In the genomic region with DNA sequence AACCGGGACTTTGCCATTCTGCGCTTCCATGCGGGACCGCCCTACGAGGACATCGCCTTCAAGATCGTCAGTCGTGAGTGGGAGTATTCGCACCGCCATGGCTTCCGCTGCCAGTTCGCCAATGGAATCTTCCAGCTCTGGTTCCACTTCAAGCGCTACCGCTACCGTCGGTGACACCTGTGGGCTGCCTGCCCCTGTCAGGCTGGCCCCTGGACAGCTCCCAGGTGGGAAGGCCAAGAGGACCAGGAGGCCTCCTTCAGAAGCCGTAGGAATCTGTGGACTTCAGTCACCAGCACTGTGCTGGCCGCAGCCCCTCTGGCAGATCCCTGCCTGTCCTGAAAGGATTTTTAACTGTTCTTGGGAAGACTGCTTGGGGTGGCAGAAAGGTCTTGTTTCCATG, we compare ENCODE assay signal across 23 mouse cellular contexts. TPM values are rescaled to one million over a fixed set of nuclear protein-coding genes. Genes with fewer than 3 reads are reported as not detected.
DNase-seq lines count a peak whose midpoint lies in the region; ATAC-seq and TF ChIP-seq lines count a peak whose summit lies in the region.
"Had no signal": no experiment of that assay in that cellular context is flagged by ENCODE, and none has a peak within 500 bp of the region (broad histone marks: within the 10 kb centered on the region; RNA-seq: fewer than 3 reads in every experiment).

No protein-coding gene starts in this region.

- peaks cover 51% of the 10 kb centered on the region for H3K36me3 ChIP-seq in kidney, embryonic 16.5 days (ENCODE audit: insufficient read depth, low read length)
- peaks cover 46% of the 10 kb centered on the region for H3K36me3 ChIP-seq in lung, embryonic 16.5 days (ENCODE audit: control insufficient read depth, insufficient read depth, low read length)

- peak overlapping the region; percentile 76 for H3K27ac ChIP-seq in gastrocnemius, adult 2 months
- peak overlapping the region; percentile 76; the same call in 1 of the 2 replicates for H3K27ac ChIP-seq in kidney, embryonic 16.5 days (ENCODE audit: low read length)
- 0 out of 2 replicates have a peak overlapping the region, but pooled peaks have one; percentile 72 for H3K27ac ChIP-seq in lung, embryonic 16.5 days (ENCODE audit: low read length)
- H3K27ac ChIP-seq: forebrain, embryonic 15.5 days; hindbrain, embryonic 12.5 days; midbrain, embryonic 15.5 days; neural tube, embryonic 12.5 days had no signal

- WGBS in kidney, embryonic 16.5 days = 89% methylated on average over 18 of the region's 18 CpGs
- 87% methylated on average over 18 of the region's 18 CpGs for WGBS in lung, embryonic 16.5 days

- H3K9me3 ChIP-seq in kidney, embryonic 16.5 days (ENCODE audit: low read length) = no peaks in the 10 kb centered on the region
- no peaks in the 10 kb centered on the region for H3K9me3 ChIP-seq in lung, embryonic 16.5 days (ENCODE audit: control insufficient read depth, low read length)
- H3K9me3 ChIP-seq: forebrain, embryonic 15.5 days; G1E; hindbrain, embryonic 12.5 days; limb, embryonic 13.5 days; midbrain, embryonic 15.5 days; neural tube, embryonic 12.5 days had no signal

- no peak overlapping the region for H3K4me2 ChIP-seq in kidney, embryonic 16.5 days (replicated peaks; ENCODE audit: low read depth, low read length)
- no peak overlapping the region for H3K4me2 ChIP-seq in lung, embryonic 16.5 days (ENCODE audit: low read depth, low read length)
- H3K4me2 ChIP-seq: forebrain, embryonic 15.5 days; hindbrain, embryonic 12.5 days; limb, embryonic 13.5 days; midbrain, embryonic 15.5 days; neural tube, embryonic 12.5 days had no signal

- H3K4me1 ChIP-seq in kidney, embryonic 16.5 days (ENCODE audit: insufficient read depth, low read length) = peaks cover 37% of the 10 kb centered on the region
- peaks cover 40% of the 10 kb centered on the region for H3K4me1 ChIP-seq in lung, embryonic 16.5 days (replicated peaks; ENCODE audit: control insufficient read depth, insufficient read depth, low read length)

- H3K4me3 ChIP-seq in gastrocnemius, adult 2 months = no peak overlapping the region
- no peak overlapping the region for H3K4me3 ChIP-seq in kidney, embryonic 16.5 days (ENCODE audit: low read length)
- no peak overlapping the region for H3K4me3 ChIP-seq in lung, embryonic 16.5 days (ENCODE audit: low read length)
- H3K4me3 ChIP-seq: forebrain, embryonic 15.5 days; hindbrain, embryonic 12.5 days; limb, embryonic 13.5 days; midbrain, embryonic 15.5 days; neural tube, embryonic 12.5 days had no signal

- intact Hi-C loops in gastrocnemius, adult 2 months (cut with DNase I) = loop anchor here (2.0 kb wide), 1 partner anchor 17 kb away; a partner anchor contains a TSS

- H3K9ac ChIP-seq in kidney, embryonic 16.5 days (replicated peaks; ENCODE audit: low read length) = no peak overlapping the region
- H3K9ac ChIP-seq in lung, embryonic 16.5 days (ENCODE audit: low read length) = no peak overlapping the region
- H3K9ac ChIP-seq: forebrain, embryonic 15.5 days; limb, embryonic 13.5 days; midbrain, embryonic 15.5 days; neural tube, embryonic 12.5 days had no signal

- no peak for ATAC-seq in kidney, embryonic 16.5 days (ENCODE audit: low FRiP score, low TSS enrichment)
- ATAC-seq in lung, embryonic 16.5 days (ENCODE audit: low read depth) = no peak
- ATAC-seq: forebrain, embryonic 15.5 days; intestine, postnatal 0 days; midbrain, embryonic 15.5 days; Patski had no signal

- H3K27me3 ChIP-seq in kidney, embryonic 16.5 days (ENCODE audit: insufficient read depth, low read length) = no peaks in the 10 kb centered on the region
- no peaks in the 10 kb centered on the region for H3K27me3 ChIP-seq in lung, embryonic 16.5 days (ENCODE audit: control insufficient read depth, insufficient read depth, low read depth, low read length)
- H3K27me3 ChIP-seq: forebrain, embryonic 15.5 days; hindbrain, embryonic 12.5 days; midbrain, embryonic 15.5 days; Patski had no signal

- DNase-seq in gastrocnemius, adult 2 months = no peak
- DNase-seq in gastrocnemius, adult 8-10 months (ENCODE audit: low spot score in 2 of 2) = no peak
- DNase-seq in kidney, postnatal 4 days = no peak
- no peak for DNase-seq in lung, postnatal 10 days
- no peak for DNase-seq in thymus, postnatal 0 days (ENCODE audit: low spot score)
- DNase-seq: cerebellum, adult 2 months; gastrocnemius, postnatal 25 days; heart, postnatal 14 days; kidney, postnatal 14 days; lung, postnatal 36 days; right cerebral cortex, postnatal 14 days; thymus, adult 2 months had no signal

- no peak for TF ChIP-seq CTCF in gastrocnemius, adult 2 months (IDR thresholded peaks at IDR 0.05)

RNA-seq across cellular contexts. Expression of a gene that starts 2.8 kb away (rescaled TPM):
- total RNA-seq in gastrocnemius, adult 2 months (2021) = under 1 TPM; 0.43 to 0.75 TPM
- under 1 TPM; 0.12 to 0.36 (median 0.19) TPM for total RNA-seq in gastrocnemius, adult 8-10 months (2022)
- polyA plus RNA-seq in kidney, embryonic 16.5 days (2015; fragmentation: Nextera tagmentation; extraction: Ambion mirVana) = 19.7 and 20.2 TPM in 2 replicates
- 18.6 and 19.6 TPM in 2 replicates for polyA plus RNA-seq in lung, embryonic 16.5 days (2015; fragmentation: Nextera tagmentation; extraction: Ambion mirVana)
- 97.5 and 103 TPM in 2 replicates for polyA plus RNA-seq in thymus, postnatal 0 days (2015; fragmentation: Nextera tagmentation; extraction: Ambion mirVana)
- total RNA-seq: G1E had no signal
- polyA plus RNA-seq: G1E, Patski had no signal

RNA-seq across cellular contexts. Expression of a gene that starts 4.9 kb away (rescaled TPM):
- total RNA-seq in gastrocnemius, adult 2 months (2021) = 10 to 100 TPM in 1 of 2 experiments, 1 to 10 TPM in 1; 8.5 to 11.5 TPM
- total RNA-seq in gastrocnemius, adult 8-10 months (2022) = 10 to 100 TPM in 1 of 4 experiments, 1 to 10 TPM in 3; 9.4 to 11.3 (median 9.8) TPM
- 42.3 and 43.2 TPM in 2 replicates for polyA plus RNA-seq in kidney, embryonic 16.5 days (2015; fragmentation: Nextera tagmentation; extraction: Ambion mirVana)
- polyA plus RNA-seq in lung, embryonic 16.5 days (2015; fragmentation: Nextera tagmentation; extraction: Ambion mirVana) = 36.6 and 37.9 TPM in 2 replicates
- polyA plus RNA-seq in thymus, postnatal 0 days (2015; fragmentation: Nextera tagmentation; extraction: Ambion mirVana) = 41.3 and 45.8 TPM in 2 replicates

RNA-seq across cellular contexts. Expression of a gene that starts 17.3 kb away (rescaled TPM):
- 1 to 10 TPM in 1 of 2 experiments, under 1 TPM in 1; 0.69 to 1.3 TPM for total RNA-seq in gastrocnemius, adult 2 months (2021)
- total RNA-seq in gastrocnemius, adult 8-10 months (2022) = 1 to 10 TPM in 1 of 4 experiments, under 1 TPM in 3; 0.46 to 1.2 (median 0.73) TPM
- polyA plus RNA-seq in kidney, embryonic 16.5 days (2015; fragmentation: Nextera tagmentation; extraction: Ambion mirVana) = 0.09 TPM in 2 replicates
- 0.05 and 0.10 TPM in 2 replicates for polyA plus RNA-seq in lung, embryonic 16.5 days (2015; fragmentation: Nextera tagmentation; extraction: Ambion mirVana)
- polyA plus RNA-seq in thymus, postnatal 0 days (2015; fragmentation: Nextera tagmentation; extraction: Ambion mirVana) = 0.14 and 0.16 TPM in 2 replicates
- polyA plus RNA-seq: forebrain, embryonic 15.5 days; G1E; hindbrain, embryonic 12.5 days; liver, embryonic 16.5 days; midbrain, embryonic 15.5 days; neural tube, embryonic 12.5 days had no signal

RNA-seq across cellular contexts. Expression of a gene that starts 24.5 kb away (rescaled TPM):
- total RNA-seq in gastrocnemius, adult 2 months (2021) = 10 to 100 TPM; 22.9 to 28.2 TPM
- 10 to 100 TPM; 16.9 to 22.8 (median 21.1) TPM for total RNA-seq in gastrocnemius, adult 8-10 months (2022)
- 90.6 and 94.5 TPM in 2 replicates for polyA plus RNA-seq in kidney, embryonic 16.5 days (2015; fragmentation: Nextera tagmentation; extraction: Ambion mirVana)
- 90.6 and 93.2 TPM in 2 replicates for polyA plus RNA-seq in lung, embryonic 16.5 days (2015; fragmentation: Nextera tagmentation; extraction: Ambion mirVana)
- polyA plus RNA-seq in thymus, postnatal 0 days (2015; fragmentation: Nextera tagmentation; extraction: Ambion mirVana) = 88.5 and 100 TPM in 2 replicates

RNA-seq across cellular contexts. Expression of a gene that starts 31.5 kb away (rescaled TPM):
- total RNA-seq in gastrocnemius, adult 2 months (2021) = 1 to 10 TPM; 2.2 to 3.3 TPM
- total RNA-seq in gastrocnemius, adult 8-10 months (2022) = 1 to 10 TPM; 1.7 to 3.1 (median 2.1) TPM
- 9.8 and 12.5 TPM in 2 replicates for polyA plus RNA-seq in kidney, embryonic 16.5 days (2015; fragmentation: Nextera tagmentation; extraction: Ambion mirVana)
- 13.7 and 13.9 TPM in 2 replicates for polyA plus RNA-seq in lung, embryonic 16.5 days (2015; fragmentation: Nextera tagmentation; extraction: Ambion mirVana)
- polyA plus RNA-seq in thymus, postnatal 0 days (2015; fragmentation: Nextera tagmentation; extraction: Ambion mirVana) = 36.3 and 38.1 TPM in 2 replicates
